Mouse (Mus musculus) liver, embryonic 16.5 days (tissue): ENCODE results near the gene Foxk1. TPM values are rescaled to one million over a fixed set of nuclear protein-coding genes. Genes with fewer than 3 reads are reported as not detected.

Source experiments
- ATAC-seq: fragments of 200-750 bp; cut with Nextera tagmentation; 2 replicates; pipeline ENCODE4 v1.8.0; 2017; ENCODE audit warnings: low read depth, mild to moderate bottlenecking, moderate number of reproducible peaks, moderate library complexity
- H3K27ac ChIP-seq: fragments of 300-500 bp; sonication (generic); 2 replicates; pipeline ENCODE4 v1.5.1; 2014; ENCODE audit warnings: mild to moderate bottlenecking, low read length
- H3K27me3 ChIP-seq: fragments of 300-500 bp; sonication (generic); 2 replicates; pipeline ENCODE4 v1.6.1; 2014; ENCODE audit warnings: low read depth, low read length, mixed read lengths; ENCODE audit not compliant: control insufficient read depth, insufficient read depth
- H3K36me3 ChIP-seq: fragments of 300-500 bp; sonication (generic); 2 replicates; pipeline ENCODE4 v1.6.1; 2014; ENCODE audit warnings: mild to moderate bottlenecking; ENCODE audit not compliant: control insufficient read depth, insufficient read depth
- H3K4me1 ChIP-seq: fragments of 300-500 bp; sonication (generic); 2 replicates; pipeline ENCODE4 v1.6.1; 2014; ENCODE audit warnings: low read depth, low read length, mixed read lengths; ENCODE audit not compliant: control insufficient read depth
- H3K4me2 ChIP-seq: fragments of 300-500 bp; sonication (generic); 2 replicates; pipeline ENCODE4 v1.6.1; 2014; ENCODE audit warnings: low read depth, low read length, mixed read lengths
- H3K4me3 ChIP-seq: fragments of 300-500 bp; sonication (generic); 2 replicates; pipeline ENCODE4 v1.5.1; 2014; ENCODE audit warnings: low read depth, mild to moderate bottlenecking, low read length
- H3K9ac ChIP-seq: fragments of 300-500 bp; sonication (generic); 2 replicates; pipeline ENCODE4 v1.6.1; 2014; ENCODE audit warnings: low read depth, low read length
- H3K9me3 ChIP-seq: fragments of 300-500 bp; sonication (generic); replicated peaks from 2 replicates; pipeline ENCODE4 v1.6.1; 2016; ENCODE audit warnings: low read length; ENCODE audit not compliant: control insufficient read depth
- WGBS: fragments of 180-500 bp; shearing (Covaris S2); extraction: QIAGEN DNeasy Blood & Tissue Kit; methylation state at CpG from one replicate; pipeline ENCODE4 v1.1.7; 2014; ENCODE audit not compliant: insufficient replicate concordance; 5-methylcytosine and 5-hydroxymethylcytosine counted together
- polyA plus RNA-seq: library from polyadenylated mRNA; unstranded; fragments of >200 nt; fragmentation: Nextera tagmentation; extraction: Ambion mirVana; gene quantifications from 2 replicates; pipeline ENCODE4 v1.2.1, GENCODE M21; 2015

The Foxk1 gene
- polyA plus RNA-seq, 1 experiment from 2014 or later: 0.97 TPM

DNA sequence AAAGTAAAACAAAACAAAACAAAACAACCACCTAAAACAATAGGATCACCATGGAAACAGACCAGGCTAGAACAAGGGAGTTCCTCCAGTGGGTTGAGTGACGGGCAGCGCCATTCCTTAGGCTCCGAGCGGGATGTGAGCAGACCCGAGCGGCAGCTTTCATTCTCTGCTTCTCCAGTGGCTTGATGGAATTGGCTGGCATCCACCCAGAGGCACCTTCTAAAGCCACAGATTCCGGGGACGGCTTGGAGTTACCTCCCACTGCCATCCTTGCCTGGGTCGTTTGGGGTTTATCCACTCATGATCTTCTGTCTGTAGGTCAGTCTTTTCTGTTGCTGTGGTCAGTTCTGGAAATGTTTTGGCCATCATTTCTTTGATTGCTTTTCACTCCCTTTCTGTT is 19.6 kb downstream of the Foxk1 start:
- H3K9ac ChIP-seq: no peak overlapping the region
- no peaks in the 10 kb centered on the region for H3K36me3 ChIP-seq
- H3K4me1 ChIP-seq: peaks cover 38% of the 10 kb centered on the region
- no peak overlapping the region for H3K27ac ChIP-seq
- H3K9me3 ChIP-seq: no peaks in the 10 kb centered on the region
- no peak for ATAC-seq
- WGBS: 79% methylated on average over 9 of the region's 9 CpGs
- no peaks in the 10 kb centered on the region for H3K27me3 ChIP-seq
- no peak overlapping the region for H3K4me2 ChIP-seq
- no peak overlapping the region for H3K4me3 ChIP-seq

DNA sequence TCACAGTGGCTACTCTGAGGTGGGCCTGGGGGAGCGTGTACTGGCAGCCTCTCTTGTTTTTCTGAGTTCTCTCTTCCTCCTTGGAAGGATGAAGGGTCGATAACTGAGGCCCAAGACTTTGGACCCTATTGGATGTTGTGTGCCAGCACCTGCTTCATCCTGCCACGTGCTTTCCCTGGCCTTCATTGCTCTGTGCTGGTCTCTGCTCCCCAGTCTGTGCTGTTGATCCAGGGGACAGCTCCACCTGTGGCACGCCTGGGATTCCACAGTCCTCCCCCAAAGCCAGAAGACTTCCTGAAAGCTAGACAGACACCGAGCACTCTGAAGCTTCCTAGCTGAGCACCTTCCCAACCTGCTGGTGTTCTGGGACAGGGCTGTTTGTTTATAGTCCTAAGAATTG is 20.6 kb downstream of the Foxk1 start:
- H3K9me3 ChIP-seq: no peaks in the 10 kb centered on the region
- H3K27ac ChIP-seq: no peak overlapping the region
- H3K9ac ChIP-seq: no peak overlapping the region
- no peaks in the 10 kb centered on the region for H3K27me3 ChIP-seq
- 65% methylated on average over 5 of the region's 5 CpGs for WGBS
- H3K36me3 ChIP-seq: no peaks in the 10 kb centered on the region
- H3K4me2 ChIP-seq: no peak overlapping the region
- peaks cover 36% of the 10 kb centered on the region for H3K4me1 ChIP-seq
- no peak overlapping the region for H3K4me3 ChIP-seq
- no peak for ATAC-seq

DNA sequence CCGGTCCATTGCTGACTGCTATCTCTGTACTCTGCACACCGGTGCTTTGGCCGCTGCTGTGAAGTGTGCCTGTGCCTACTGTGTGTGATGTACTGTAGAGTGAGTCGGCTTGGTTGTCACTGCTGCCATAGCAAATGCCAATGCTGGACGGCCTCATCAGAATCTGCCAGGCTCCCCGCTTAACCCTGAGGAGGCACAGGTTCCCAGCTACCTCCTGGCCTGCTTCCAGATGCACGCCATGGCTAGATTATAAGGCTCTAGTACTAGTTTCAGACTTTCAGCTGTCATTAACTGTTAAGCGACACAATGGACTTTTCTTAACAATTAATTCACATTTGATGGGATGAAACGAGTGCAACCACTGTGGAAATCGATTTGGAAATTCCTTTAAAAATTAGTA is 21.8 kb downstream of the Foxk1 start:
- H3K9ac ChIP-seq: no peak overlapping the region
- ATAC-seq: no peak
- no peak overlapping the region for H3K4me2 ChIP-seq
- peaks cover 33% of the 10 kb centered on the region for H3K4me1 ChIP-seq
- no peaks in the 10 kb centered on the region for H3K36me3 ChIP-seq
- H3K4me3 ChIP-seq: no peak overlapping the region
- H3K27ac ChIP-seq: no peak overlapping the region
- 81% methylated on average over 10 of the region's 10 CpGs for WGBS
- no peaks in the 10 kb centered on the region for H3K27me3 ChIP-seq
- no peaks in the 10 kb centered on the region for H3K9me3 ChIP-seq

DNA sequence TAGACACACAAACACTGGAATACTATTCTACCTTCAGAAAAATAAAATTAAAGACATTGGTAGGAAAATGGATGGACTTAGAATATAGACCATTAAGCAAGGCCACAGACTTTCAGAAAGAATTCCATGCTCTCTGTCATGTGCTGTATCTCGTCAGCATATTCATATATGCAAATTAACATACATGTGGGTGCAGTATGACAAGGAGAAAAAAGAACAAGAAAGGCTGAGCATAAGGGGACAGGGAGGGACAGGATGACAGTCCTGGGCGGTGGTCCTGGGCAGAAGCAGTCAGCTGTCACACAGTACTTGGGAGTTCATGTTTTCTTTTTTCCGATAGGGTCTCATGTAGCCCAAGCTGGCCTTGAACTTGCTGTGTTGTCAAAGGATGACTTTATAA is 22.4 kb downstream of the Foxk1 start:
- Histone ChIP-seq H3K27me3 (no peaks in the 10 kb centered on the region), H3K9me3 (no peaks in the 10 kb centered on the region), H3K4me2 (no peak overlapping the region), H3K36me3 (no peaks in the 10 kb centered on the region), H3K4me1 (peaks cover 28% of the 10 kb centered on the region), H3K9ac (no peak overlapping the region), H3K27ac (no peak overlapping the region), H3K4me3 (no peak overlapping the region)
- WGBS: 50% methylated on average over 3 of the region's 3 CpGs
- ATAC-seq: no peak

DNA sequence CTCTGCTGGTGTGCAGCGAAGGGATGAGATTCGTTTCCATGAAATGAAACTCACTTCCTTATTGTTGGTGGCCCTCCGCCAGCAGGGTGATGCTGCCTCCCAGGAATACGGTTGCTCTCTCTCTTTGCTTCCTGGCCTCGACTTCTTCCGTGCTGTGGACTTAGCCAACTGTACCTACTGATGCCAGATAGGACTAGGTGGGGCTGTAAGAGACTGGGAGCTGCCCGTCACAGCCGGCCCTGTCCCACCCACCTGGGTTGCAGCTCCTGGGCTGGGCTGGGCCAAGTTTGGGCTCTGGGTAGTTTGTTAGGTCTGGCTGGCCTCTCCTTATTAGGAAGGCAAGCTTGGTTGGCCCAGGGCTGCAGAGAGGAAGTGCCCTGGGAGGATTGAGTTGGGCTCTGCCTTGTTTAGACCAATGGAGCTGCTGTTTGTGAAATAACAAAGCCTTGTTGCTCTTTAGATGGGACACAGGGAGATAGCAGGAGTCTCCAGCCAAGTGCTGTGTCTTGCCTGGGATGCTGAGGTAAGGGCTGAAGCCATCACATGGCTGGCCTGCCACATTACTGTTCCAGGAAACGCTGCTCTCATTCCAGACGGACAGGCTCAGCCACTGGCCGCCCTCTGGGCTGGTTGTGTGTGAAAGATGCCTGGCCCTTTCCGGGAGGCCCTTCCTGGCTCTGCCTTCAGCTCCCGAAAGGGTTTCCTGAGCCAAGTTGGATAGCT is 23.5 kb downstream of the Foxk1 start:
- WGBS: 41% methylated on average over 13 of the region's 13 CpGs
- no peaks in the 10 kb centered on the region for H3K27me3 ChIP-seq
- peak; percentile 41 for ATAC-seq
- H3K27ac ChIP-seq: peak overlapping the region; percentile 54
- H3K4me1 ChIP-seq: peaks cover 27% of the 10 kb centered on the region
- no peak overlapping the region for H3K4me3 ChIP-seq
- H3K9me3 ChIP-seq: no peaks in the 10 kb centered on the region
- no peaks in the 10 kb centered on the region for H3K36me3 ChIP-seq
- no peak overlapping the region for H3K4me2 ChIP-seq
- H3K9ac ChIP-seq: 0 out of 2 replicates have a peak overlapping the region, but pooled peaks have one; percentile 5

DNA sequence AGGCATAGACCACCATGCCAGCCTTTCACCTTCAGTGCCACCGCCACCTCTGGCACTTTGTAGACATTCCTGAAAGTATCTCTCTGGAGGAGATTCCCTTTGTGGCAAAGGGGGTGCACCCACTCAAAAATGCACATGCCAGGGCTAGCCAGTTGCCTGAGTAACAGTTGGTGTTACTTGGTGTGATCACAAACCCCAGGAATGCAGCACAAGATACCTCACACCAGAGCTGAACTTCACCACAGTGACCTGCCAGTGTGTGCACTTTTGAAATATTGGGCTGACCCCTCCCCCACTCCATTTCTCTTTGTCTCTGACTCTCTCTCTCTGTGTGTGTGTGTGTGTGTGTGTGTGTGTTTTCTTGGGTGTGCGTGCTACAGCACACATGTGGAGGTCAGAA is 25.2 kb downstream of the Foxk1 start:
- no peaks in the 10 kb centered on the region for H3K9me3 ChIP-seq
- no peak overlapping the region for H3K9ac ChIP-seq
- WGBS: 73% methylated on average over 2 of the region's 2 CpGs
- H3K4me3 ChIP-seq: no peak overlapping the region
- no peaks in the 10 kb centered on the region for H3K36me3 ChIP-seq
- no peak overlapping the region for H3K27ac ChIP-seq
- peaks cover 30% of the 10 kb centered on the region for H3K4me1 ChIP-seq
- no peak overlapping the region for H3K4me2 ChIP-seq
- ATAC-seq: no peak
- H3K27me3 ChIP-seq: no peaks in the 10 kb centered on the region

DNA sequence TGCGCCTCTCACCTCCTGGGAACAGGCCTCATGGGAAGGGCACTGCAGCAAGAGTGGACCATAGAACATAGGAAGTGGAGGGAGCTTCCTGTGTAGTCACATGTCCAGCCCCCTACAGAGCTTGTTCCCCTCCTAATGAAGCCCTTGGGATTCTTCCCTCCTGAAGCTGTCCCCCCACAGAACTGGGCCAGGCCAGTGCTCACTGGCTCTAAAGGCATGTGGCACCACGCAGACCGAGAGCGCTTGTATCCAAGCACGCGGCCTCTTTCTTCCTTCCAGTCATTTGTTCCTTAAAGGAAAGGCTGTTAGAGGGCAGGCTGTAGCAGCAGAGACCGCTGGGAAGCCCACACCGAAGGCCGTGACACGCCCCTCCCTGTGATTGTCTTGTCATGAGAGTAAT is 26.6 kb downstream of the Foxk1 start:
- H3K36me3 ChIP-seq: no peaks in the 10 kb centered on the region
- no peaks in the 10 kb centered on the region for H3K9me3 ChIP-seq
- H3K4me3 ChIP-seq: no peak overlapping the region
- no peaks in the 10 kb centered on the region for H3K27me3 ChIP-seq
- no peak for ATAC-seq
- peaks cover 30% of the 10 kb centered on the region for H3K4me1 ChIP-seq
- no peak overlapping the region for H3K9ac ChIP-seq
- 79% methylated on average over 10 of the region's 10 CpGs for WGBS
- no peak overlapping the region for H3K4me2 ChIP-seq
- no peak overlapping the region for H3K27ac ChIP-seq

DNA sequence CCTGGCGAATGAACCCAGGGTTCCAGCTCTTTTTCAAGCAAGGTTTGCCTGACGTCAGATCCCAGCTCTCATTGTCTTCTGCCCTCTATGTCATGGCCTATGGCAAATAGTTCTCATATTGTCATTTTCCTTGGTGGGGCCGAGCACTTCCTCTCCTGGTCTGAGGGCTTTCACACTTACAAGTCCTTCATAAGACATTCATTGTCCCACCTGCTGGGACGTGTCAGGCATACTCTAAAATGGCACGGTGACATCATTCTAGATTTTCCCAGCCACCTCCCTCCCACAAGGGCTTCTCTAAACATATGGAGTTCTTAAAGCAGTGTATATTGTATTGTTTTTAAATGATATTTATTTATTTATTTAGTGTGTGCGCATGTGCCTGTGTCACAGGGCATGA is 27.4 kb downstream of the Foxk1 start:
- no peak for ATAC-seq
- Histone ChIP-seq H3K9ac (no peak overlapping the region), H3K4me1 (peaks cover 30% of the 10 kb centered on the region), H3K4me2 (no peak overlapping the region), H3K9me3 (no peaks in the 10 kb centered on the region), H3K36me3 (no peaks in the 10 kb centered on the region), H3K27me3 (no peaks in the 10 kb centered on the region), H3K4me3 (no peak overlapping the region), H3K27ac (no peak overlapping the region)
- WGBS: 67% methylated on average over 6 of the region's 6 CpGs

DNA sequence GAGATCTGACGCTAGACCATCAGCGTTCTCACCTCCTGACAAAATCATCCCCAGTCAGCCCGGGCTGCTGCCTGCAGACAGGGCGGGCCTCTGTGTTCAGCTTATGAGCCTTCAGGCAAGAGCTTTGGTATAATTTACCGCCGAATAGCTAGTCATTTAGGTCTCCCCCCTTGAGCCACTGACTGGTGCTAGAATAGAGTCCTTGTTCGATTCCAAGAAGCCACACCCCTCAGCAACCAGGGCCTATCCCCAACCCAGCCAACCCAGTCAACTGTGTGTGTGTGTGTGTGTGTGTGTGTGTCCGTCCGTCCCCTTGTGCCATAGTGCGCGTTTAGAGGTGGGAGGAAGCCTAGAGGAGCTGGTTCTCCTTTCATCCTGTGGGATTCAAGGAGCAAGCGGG is 29.7 kb downstream of the Foxk1 start:
- H3K27ac ChIP-seq: no peak overlapping the region
- 83% methylated on average over 12 of the region's 12 CpGs for WGBS
- peaks cover 13% of the 10 kb centered on the region for H3K4me1 ChIP-seq

More for the DNA sequence above, 29.7 kb downstream of the Foxk1 start:
- Histone ChIP-seq H3K9me3 (no peaks in the 10 kb centered on the region), H3K36me3 (peaks cover 4% of the 10 kb centered on the region), H3K9ac (no peak overlapping the region), H3K4me3 (no peak overlapping the region), H3K27me3 (no peaks in the 10 kb centered on the region), H3K4me2 (no peak overlapping the region)
- no peak for ATAC-seq
